Mouse (Mus musculus): ENCODE measurements around the gene Gm42674. TPM values are rescaled to one million over a fixed set of nuclear protein-coding genes. Genes with fewer than 3 reads are reported as not detected.

Gene Gm42674
- total RNA-seq, 2 experiments from 2014 or later, result not detected

- Histone ChIP-seq H3K4me3 (no peak overlapping the region), H3K27ac (no peak overlapping the region)
- intact Hi-C loops (cut with DNase I), result no loop called here
- DNase-seq, result no peak
- TF ChIP-seq CTCF (IDR thresholded peaks at IDR 0.05), result no peak
Measured at GRCm38 (mm10) chr3:90638511-90639275, 37.0 kb downstream of the Gm42674 start.

GRCm38 (mm10) chr3:90639511-90640154 lies 37.9 kb downstream of the Gm42674 start:
- TF ChIP-seq CTCF (IDR thresholded peaks at IDR 0.05), result peak; percentile 72
- peak; percentile 49 for DNase-seq
- Histone ChIP-seq H3K27ac (no peak overlapping the region), H3K4me3 (no peak overlapping the region)
- intact Hi-C loops (cut with DNase I), result no loop called here

- no peak overlapping the region for H3K27ac ChIP-seq
- DNase-seq, result no peak
- no peak for TF ChIP-seq CTCF (IDR thresholded peaks at IDR 0.05)
- intact Hi-C loops (cut with DNase I), result no loop called here
- no peak overlapping the region for H3K4me3 ChIP-seq
Measured at GRCm38 (mm10) chr3:90640981-90641380, 39.3 kb downstream of the Gm42674 start.

- peak; percentile 62 for DNase-seq
- peak; percentile 72 for TF ChIP-seq CTCF (IDR thresholded peaks at IDR 0.05)
- intact Hi-C loops (cut with DNase I), result no loop called here
- H3K27ac ChIP-seq, result no peak overlapping the region
- no peak overlapping the region for H3K4me3 ChIP-seq
Measured at GRCm38 (mm10) chr3:90644220-90644619, 42.5 kb downstream of the Gm42674 start.

- no peak for DNase-seq
- intact Hi-C loops (cut with DNase I), result no loop called here
- Histone ChIP-seq H3K4me3 (no peak overlapping the region), H3K27ac (no peak overlapping the region)
- TF ChIP-seq CTCF (IDR thresholded peaks at IDR 0.05), result no peak
Measured at GRCm38 (mm10) chr3:90647291-90647690, 45.6 kb downstream of the Gm42674 start.

- DNase-seq, result no peak
- intact Hi-C loops (cut with DNase I), result no loop called here
Measured at GRCm38 (mm10) chr3:90648981-90649380, 47.3 kb downstream of the Gm42674 start.

GRCm38 (mm10) chr3:90649832-90650231 lies 48.1 kb downstream of the Gm42674 start:
- intact Hi-C loops (cut with DNase I), result loop anchor here (5.0 kb wide), 1 partner anchor 238 kb away; no protein-coding TSS in a partner anchor
- Histone ChIP-seq H3K27ac (no peak overlapping the region), H3K4me3 (no peak overlapping the region)
- no peak for TF ChIP-seq CTCF (IDR thresholded peaks at IDR 0.05)
- no peak for DNase-seq

More at GRCm38 (mm10) chr3:90648981-90649380, 47.3 kb downstream of the Gm42674 start:
- Histone ChIP-seq H3K4me3 (no peak overlapping the region), H3K27ac (no peak overlapping the region)
- no peak for TF ChIP-seq CTCF (IDR thresholded peaks at IDR 0.05)

- intact Hi-C loops (cut with DNase I), result loop anchor here (5.0 kb wide), 1 partner anchor 241 kb away; no protein-coding TSS in a partner anchor
- H3K27ac ChIP-seq, result no peak overlapping the region
- no peak overlapping the region for H3K4me3 ChIP-seq
- DNase-seq, result peak; percentile 70
- peak; percentile 85 for TF ChIP-seq CTCF (IDR thresholded peaks at IDR 0.05)
Measured at GRCm38 (mm10) chr3:90652878-90653508, 51.3 kb downstream of the Gm42674 start.

GRCm38 (mm10) chr3:90653717-90654116 lies 52.0 kb downstream of the Gm42674 start, which contains the start of gene S100a7a:
Gene S100a7a, plus strand, starts transcription at chr3:90654017.
- intact Hi-C loops (cut with DNase I), result loop anchor here (5.0 kb wide), 1 partner anchor 241 kb away; no protein-coding TSS in a partner anchor
- no peak for TF ChIP-seq CTCF (IDR thresholded peaks at IDR 0.05)
- Histone ChIP-seq H3K27ac (no peak within 1 kb of the TSS), H3K4me3 (no peak within 1 kb of the TSS)
- no peak for DNase-seq

Other genes starting within 250 kb of the Gm42674 start
- gene Slc27a3, start 212.0 kb upstream of the Gm42674 start, total RNA-seq (2021), result 1 to 10 TPM in 1 of 2 experiments, under 1 TPM in 1; 0.97 to 1.3 TPM
- gene Ints3, start 168.3 kb upstream of the Gm42674 start, total RNA-seq (2021), result 10 to 100 TPM; 14.0 to 17.2 TPM
- gene Npr1, start 136.0 kb upstream of the Gm42674 start, total RNA-seq (2021), result 1 to 10 TPM; 6.5 to 8.3 TPM
- 10 to 100 TPM; 26.1 to 30.7 TPM for gene Ilf2, start 125.8 kb upstream of the Gm42674 start, total RNA-seq (2021)
- 10 to 100 TPM; 71.8 to 74.4 TPM for gene Snapin, start 110.9 kb upstream of the Gm42674 start, total RNA-seq (2021)
- gene Chtop, start 92.4 kb upstream of the Gm42674 start, total RNA-seq (2021), result 100 to 1,000 TPM; 104 to 111 TPM
- gene S100a1, start 87.5 kb upstream of the Gm42674 start, total RNA-seq (2021), result 100 to 1,000 TPM; 151 to 202 TPM
- gene S100a13, start 87.5 kb upstream of the Gm42674 start, total RNA-seq (2021), result 10 to 100 TPM; 11.9 to 15.5 TPM
- under 1 TPM in 1 of 2 experiments, not detected in 1; 0.36 TPM for gene S100a14, start 75.0 kb upstream of the Gm42674 start, total RNA-seq (2021)
- 10 to 100 TPM; 52.3 to 67.7 TPM for gene S100a16, start 64.7 kb upstream of the Gm42674 start, total RNA-seq (2021)
- gene S100a3, start 41.3 kb upstream of the Gm42674 start, total RNA-seq (2021), result not detected
- not detected for gene S100a2, start 11.7 kb upstream of the Gm42674 start, total RNA-seq (2021)
- 10 to 100 TPM in 1 of 2 experiments, 1 to 10 TPM in 1; 9.5 to 17.4 TPM for gene S100a4, start 1.9 kb downstream of the Gm42674 start, total RNA-seq (2021)
- 1 to 10 TPM in 1 of 2 experiments, not detected in 1; 2.7 TPM for gene S100a5, start 6.6 kb downstream of the Gm42674 start, total RNA-seq (2021)
- 100 to 1,000 TPM in 1 of 2 experiments, 10 to 100 TPM in 1; 52.2 to 123 TPM for gene S100a6, start 11.0 kb downstream of the Gm42674 start, total RNA-seq (2021)
- under 1 TPM in 1 of 2 experiments, not detected in 1; 0.17 TPM for gene S100a7a, start 52.1 kb downstream of the Gm42674 start, total RNA-seq (2021)
- not detected for gene S100a8, start 67.1 kb downstream of the Gm42674 start, total RNA-seq (2021)
- gene S100a9, start 93.8 kb downstream of the Gm42674 start, total RNA-seq (2021), result under 1 TPM in 1 of 2 experiments, not detected in 1; 0.89 TPM
- gene Pglyrp4, start 125.0 kb downstream of the Gm42674 start, total RNA-seq (2021), result not detected
- not detected for gene Gm5849, start 176.0 kb downstream of the Gm42674 start, total RNA-seq (2021)